Mouse (Mus musculus): ENCODE results near the gene Cd38.

GRCm38 (mm10) chr5:43871845-43872244 lies 3.5 kb downstream of the Cd38 start:
- TF ChIP-seq CTCF (IDR thresholded peaks at IDR 0.05; ENCODE audit: borderline replicate concordance, extremely low read depth, insufficient read depth, insufficient read length) (no peak), POLR2A (IDR thresholded peaks at IDR 0.05; ENCODE audit: borderline replicate concordance, extremely low read depth, insufficient read depth, insufficient read length, poor library complexity, severe bottlenecking) (no peak)
